Mouse (Mus musculus): ENCODE data around the gene Nrcam. TPM values are rescaled to one million over a fixed set of nuclear protein-coding genes. Genes with fewer than 3 reads are reported as not detected.

Gene Nrcam
- polyA plus RNA-seq, 1 experiment from 2014 or later: 22.0 TPM

DNA sequence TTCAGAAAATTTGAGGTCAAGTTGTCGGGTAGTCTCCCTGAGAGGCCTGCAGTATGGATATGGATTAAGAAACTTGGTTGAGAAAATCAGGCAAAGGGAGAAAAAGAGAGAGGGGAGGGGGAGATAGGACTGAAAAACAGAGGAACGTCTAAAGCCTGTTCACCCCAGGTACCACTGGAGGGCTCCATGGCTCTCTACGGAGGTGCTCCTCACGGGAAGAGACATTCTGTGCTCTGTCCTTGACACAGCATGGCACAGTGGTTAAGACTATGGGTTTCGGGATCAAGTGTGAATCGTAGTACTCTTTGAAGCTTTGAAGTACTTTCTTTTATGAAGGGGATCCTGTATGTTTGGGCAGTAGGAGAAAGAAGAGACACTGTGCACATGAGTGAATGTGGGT is 1.2 kb upstream of the Nrcam start:
- H3K4me1 ChIP-seq: peaks cover 12% of the 10 kb centered on the region
- ATAC-seq (ENCODE audit: borderline replicate concordance, extremely low read depth, low FRiP score, low TSS enrichment): no peak
- H3K9me3 ChIP-seq: no peaks in the 10 kb centered on the region
- no peak overlapping the region for H3K9ac ChIP-seq
- no peaks in the 10 kb centered on the region for H3K27me3 ChIP-seq
- no peak overlapping the region for H3K4me3 ChIP-seq
- WGBS: 40% methylated on average over 6 of the region's 6 CpGs
- H3K36me3 ChIP-seq: no peaks in the 10 kb centered on the region
- H3K27ac ChIP-seq: no peak overlapping the region
- no peak overlapping the region for H3K4me2 ChIP-seq

DNA sequence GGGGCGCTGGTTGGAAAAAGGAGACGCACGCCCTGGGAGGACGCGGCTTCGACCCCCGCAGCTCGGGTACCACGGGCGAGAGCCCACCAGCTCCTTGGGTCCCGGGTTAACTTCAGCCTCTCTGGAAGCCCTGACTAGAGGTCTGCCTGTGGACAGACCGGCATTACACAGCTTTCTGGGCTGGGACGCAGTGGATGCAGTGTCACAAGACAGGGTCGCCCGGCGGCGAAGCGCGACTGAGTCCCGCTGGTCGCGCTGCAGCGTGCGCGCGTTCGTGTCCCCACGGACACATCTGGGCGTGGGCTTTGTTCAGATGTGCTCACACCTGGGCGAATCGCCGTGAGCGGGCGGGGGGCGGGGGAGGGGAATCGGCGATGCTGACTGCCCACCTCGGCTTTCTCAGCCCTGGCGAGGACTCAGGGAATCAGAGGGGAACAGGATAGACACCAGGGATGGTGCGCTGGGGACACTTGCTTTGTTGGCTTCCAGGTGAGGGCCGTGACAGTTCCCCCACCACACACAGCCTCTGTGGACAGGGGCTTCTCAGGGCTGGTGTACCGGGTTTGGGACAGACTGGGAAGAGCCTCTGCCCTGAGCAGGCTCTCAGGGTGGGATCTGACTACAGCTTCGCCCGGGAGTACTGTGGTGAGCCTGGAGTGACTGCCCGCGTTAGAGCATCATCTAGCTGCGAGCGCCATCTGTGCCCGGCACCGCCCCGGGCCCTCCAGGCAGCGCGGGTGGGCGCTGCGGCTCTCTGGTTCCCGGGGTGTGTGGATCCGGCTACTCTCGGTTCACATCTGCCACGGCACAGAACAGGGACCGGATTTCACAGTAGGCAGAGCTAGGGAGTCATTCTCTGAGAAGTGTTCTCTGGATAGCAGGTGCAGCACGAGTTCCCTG is 881 bp downstream of the Nrcam start:
- peak overlapping the region; percentile 63 for H3K4me3 ChIP-seq
- no peaks in the 10 kb centered on the region for H3K27me3 ChIP-seq
- H3K9me3 ChIP-seq: no peaks in the 10 kb centered on the region
- peak overlapping the region; percentile 50 for H3K27ac ChIP-seq
- no peaks in the 10 kb centered on the region for H3K36me3 ChIP-seq
- peak overlapping the region; percentile 98 for H3K4me2 ChIP-seq
- ATAC-seq (ENCODE audit: borderline replicate concordance, extremely low read depth, low FRiP score, low TSS enrichment): peak; percentile 52
- under 1% methylated on average over 61 of the region's 61 CpGs for WGBS
- peaks cover 12% of the 10 kb centered on the region for H3K4me1 ChIP-seq
- peak overlapping the region; percentile 62 for H3K9ac ChIP-seq

- Histone ChIP-seq H3K27ac (no peak overlapping the region), H3K9ac (peak overlapping the region; percentile 62; the same call in 1 of the 2 replicates), H3K4me2 (peak overlapping the region; percentile 98), H3K36me3 (no peaks in the 10 kb centered on the region), H3K9me3 (no peaks in the 10 kb centered on the region), H3K4me3 (peak overlapping the region; percentile 63), H3K4me1 (peaks cover 12% of the 10 kb centered on the region), H3K27me3 (no peaks in the 10 kb centered on the region)
- ATAC-seq (ENCODE audit: borderline replicate concordance, extremely low read depth, low FRiP score, low TSS enrichment): no peak
- WGBS: 4% methylated on average over 9 of the region's 9 CpGs
Measured at GRCm38 (mm10) chr12:44330216-44330719, 1.6 kb downstream of the Nrcam start.

GRCm38 (mm10) chr12:44337136-44337640 is 8.5 kb downstream of the Nrcam start:
- Histone ChIP-seq H3K4me1 (no peaks in the 10 kb centered on the region), H3K4me3 (no peak overlapping the region), H3K36me3 (no peaks in the 10 kb centered on the region), H3K9me3 (no peaks in the 10 kb centered on the region), H3K27ac (no peak overlapping the region), H3K27me3 (no peaks in the 10 kb centered on the region), H3K9ac (no peak overlapping the region), H3K4me2 (no peak overlapping the region)
- no peak for ATAC-seq (ENCODE audit: borderline replicate concordance, extremely low read depth, low FRiP score, low TSS enrichment)
- WGBS: 77% methylated on average over 2 of the region's 2 CpGs

GRCm38 (mm10) chr12:44338195-44338622 is 9.5 kb downstream of the Nrcam start:
- H3K4me3 ChIP-seq: no peak overlapping the region
- no peak overlapping the region for H3K4me2 ChIP-seq
- H3K9me3 ChIP-seq: no peaks in the 10 kb centered on the region
- no peak for ATAC-seq (ENCODE audit: borderline replicate concordance, extremely low read depth, low FRiP score, low TSS enrichment)
- H3K27me3 ChIP-seq: no peaks in the 10 kb centered on the region
- 48% methylated on average over 8 of the region's 8 CpGs for WGBS
- no peak overlapping the region for H3K27ac ChIP-seq
- H3K36me3 ChIP-seq: no peaks in the 10 kb centered on the region
- H3K4me1 ChIP-seq: no peaks in the 10 kb centered on the region
- no peak overlapping the region for H3K9ac ChIP-seq

- H3K27ac ChIP-seq: no peak overlapping the region
- no peaks in the 10 kb centered on the region for H3K27me3 ChIP-seq
- H3K4me2 ChIP-seq: no peak overlapping the region
- 73% methylated on average over 6 of the region's 6 CpGs for WGBS
- H3K9me3 ChIP-seq: no peaks in the 10 kb centered on the region
- H3K4me1 ChIP-seq: no peaks in the 10 kb centered on the region
- H3K36me3 ChIP-seq: no peaks in the 10 kb centered on the region
- no peak overlapping the region for H3K9ac ChIP-seq
- H3K4me3 ChIP-seq: no peak overlapping the region
- ATAC-seq (ENCODE audit: borderline replicate concordance, extremely low read depth, low FRiP score, low TSS enrichment): no peak
Measured at GRCm38 (mm10) chr12:44344075-44344474, 15.4 kb downstream of the Nrcam start.

DNA sequence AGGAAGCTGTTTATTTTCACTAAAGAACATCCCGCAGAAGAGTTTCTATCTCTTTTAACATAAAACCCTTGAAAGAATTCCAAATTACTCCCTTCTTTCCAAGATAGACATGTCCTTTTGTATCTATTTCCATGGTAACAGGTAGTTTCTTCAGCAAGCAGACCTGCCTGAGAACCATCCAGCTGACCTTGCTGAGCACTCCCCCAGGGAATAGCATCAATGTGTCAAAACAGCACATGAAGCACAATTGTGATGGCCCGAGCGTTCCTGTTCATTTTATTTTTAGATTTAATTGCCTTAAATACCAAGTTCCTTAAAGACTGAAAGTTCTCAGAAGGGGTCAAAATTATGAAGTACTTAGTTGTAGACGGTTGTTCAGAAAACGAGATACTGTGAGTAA is 16.6 kb downstream of the Nrcam start:
- Histone ChIP-seq H3K9me3 (no peaks in the 10 kb centered on the region), H3K36me3 (no peaks in the 10 kb centered on the region), H3K27me3 (no peaks in the 10 kb centered on the region), H3K4me3 (no peak overlapping the region), H3K4me2 (no peak overlapping the region), H3K4me1 (no peaks in the 10 kb centered on the region), H3K9ac (no peak overlapping the region), H3K27ac (no peak overlapping the region)
- ATAC-seq (ENCODE audit: borderline replicate concordance, extremely low read depth, low FRiP score, low TSS enrichment): no peak
- 51% methylated on average over 5 of the region's 5 CpGs for WGBS

GRCm38 (mm10) chr12:44346143-44346542 is 17.5 kb downstream of the Nrcam start:
- Histone ChIP-seq H3K4me1 (no peaks in the 10 kb centered on the region), H3K4me3 (no peak overlapping the region), H3K27me3 (no peaks in the 10 kb centered on the region), H3K36me3 (no peaks in the 10 kb centered on the region), H3K4me2 (no peak overlapping the region), H3K9me3 (no peaks in the 10 kb centered on the region), H3K9ac (no peak overlapping the region), H3K27ac (no peak overlapping the region)
- no peak for ATAC-seq (ENCODE audit: borderline replicate concordance, extremely low read depth, low FRiP score, low TSS enrichment)
- WGBS: 83% methylated on average over 3 of the region's 3 CpGs

- WGBS: 64% methylated on average over 4 of the region's 4 CpGs
- Histone ChIP-seq H3K4me2 (no peak overlapping the region), H3K27me3 (no peaks in the 10 kb centered on the region), H3K9ac (no peak overlapping the region), H3K9me3 (no peaks in the 10 kb centered on the region), H3K4me1 (no peaks in the 10 kb centered on the region), H3K27ac (no peak overlapping the region), H3K4me3 (no peak overlapping the region), H3K36me3 (no peaks in the 10 kb centered on the region)
- ATAC-seq (ENCODE audit: borderline replicate concordance, extremely low read depth, low FRiP score, low TSS enrichment): no peak
Measured at GRCm38 (mm10) chr12:44355116-44355515, 26.4 kb downstream of the Nrcam start.

DNA sequence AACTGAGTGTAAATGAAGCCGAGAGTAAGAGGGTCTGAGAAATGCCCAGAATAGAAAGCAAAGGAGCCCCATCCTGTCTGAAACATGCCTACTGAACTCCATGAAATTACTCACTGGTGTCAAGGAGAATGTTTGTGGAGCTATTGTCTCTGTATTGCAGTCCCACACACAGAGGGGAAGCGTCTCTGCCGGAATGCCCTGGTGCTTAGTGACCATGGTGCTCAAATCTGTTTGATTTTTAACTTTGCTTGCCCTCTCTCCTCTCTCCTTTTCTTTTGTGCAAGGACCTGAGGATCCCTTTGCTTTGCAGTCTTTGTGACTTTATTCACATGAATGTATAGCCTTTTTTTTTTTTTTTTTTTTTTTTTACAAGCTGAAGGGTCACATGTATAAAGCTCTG is 28.8 kb downstream of the Nrcam start:
- Histone ChIP-seq H3K27ac (no peak overlapping the region), H3K9ac (no peak overlapping the region), H3K27me3 (no peaks in the 10 kb centered on the region), H3K36me3 (no peaks in the 10 kb centered on the region), H3K4me1 (no peaks in the 10 kb centered on the region), H3K9me3 (no peaks in the 10 kb centered on the region), H3K4me2 (no peak overlapping the region), H3K4me3 (no peak overlapping the region)
- 42% methylated on average over 3 of the region's 3 CpGs for WGBS
- no peak for ATAC-seq (ENCODE audit: borderline replicate concordance, extremely low read depth, low FRiP score, low TSS enrichment)

DNA sequence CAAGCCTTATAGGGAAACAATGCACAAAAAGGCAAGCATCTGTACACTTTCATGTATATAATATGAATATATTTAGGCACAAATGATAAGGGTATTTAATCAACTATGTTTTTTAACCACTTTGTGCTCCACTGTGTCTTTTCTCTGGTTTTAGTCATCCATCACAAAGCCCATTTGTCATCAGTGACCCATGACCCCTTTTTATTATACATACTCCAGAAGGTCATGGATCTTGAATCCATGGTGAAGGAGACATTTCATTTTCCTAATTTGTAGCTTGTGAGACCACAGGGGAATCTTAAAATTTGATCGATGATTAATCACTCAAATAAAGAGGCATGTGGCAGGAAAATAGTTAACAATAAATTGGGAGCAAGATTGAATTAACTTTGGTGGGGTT is 29.2 kb downstream of the Nrcam start:
- Histone ChIP-seq H3K4me3 (no peak overlapping the region), H3K4me1 (no peaks in the 10 kb centered on the region), H3K9ac (no peak overlapping the region), H3K36me3 (no peaks in the 10 kb centered on the region), H3K27ac (no peak overlapping the region), H3K4me2 (no peak overlapping the region), H3K27me3 (no peaks in the 10 kb centered on the region), H3K9me3 (no peaks in the 10 kb centered on the region)
- no peak for ATAC-seq (ENCODE audit: borderline replicate concordance, extremely low read depth, low FRiP score, low TSS enrichment)
- WGBS: 90% methylated on average over 1 of the region's 1 CpGs

DNA sequence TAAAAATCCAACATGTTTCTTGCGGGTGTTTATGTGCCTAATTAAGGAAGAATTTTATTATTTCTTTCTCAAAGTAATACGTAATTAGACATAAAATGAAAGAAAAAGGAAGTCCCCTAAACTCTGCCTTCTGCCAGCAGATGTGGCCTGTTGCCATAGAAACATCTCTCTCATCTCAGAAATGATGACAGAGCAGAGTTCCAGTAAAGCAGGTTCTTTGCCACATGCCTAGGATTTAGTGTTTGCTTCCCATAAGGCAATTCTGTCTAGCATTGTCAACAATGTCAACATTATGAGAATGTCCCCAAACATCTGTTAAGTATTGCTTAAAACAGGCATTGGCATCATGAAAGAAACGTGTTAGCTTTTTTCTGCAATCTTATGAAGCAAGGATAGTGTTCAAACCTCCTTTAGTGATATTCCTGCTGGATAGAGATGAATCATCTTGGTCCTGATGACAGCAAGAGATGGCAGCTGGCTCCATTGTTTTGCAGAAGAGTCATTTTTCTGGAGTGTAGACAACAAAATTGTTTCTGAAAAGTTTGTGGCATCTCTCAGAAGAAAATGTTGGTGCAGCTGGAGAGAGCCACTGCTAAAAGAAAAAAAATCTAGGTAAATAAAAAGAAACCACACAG is 42.5 kb downstream of the Nrcam start:
- WGBS: 43% methylated on average over 3 of the region's 3 CpGs
- Histone ChIP-seq H3K27ac (no peak overlapping the region), H3K9me3 (no peaks in the 10 kb centered on the region), H3K9ac (no peak overlapping the region), H3K36me3 (no peaks in the 10 kb centered on the region), H3K4me2 (no peak overlapping the region), H3K27me3 (no peaks in the 10 kb centered on the region), H3K4me1 (no peaks in the 10 kb centered on the region), H3K4me3 (no peak overlapping the region)
- no peak for ATAC-seq (ENCODE audit: borderline replicate concordance, extremely low read depth, low FRiP score, low TSS enrichment)

Measured in lung, embryonic 15.5 days (tissue).